Mouse (Mus musculus): ENCODE data around the gene Mast1.

Mast1 gene
- long read RNA-seq, experiment 1, result 0 reads
- long read RNA-seq, experiment 2, partial matches to known transcripts, result 0 of 1 reads
- long read RNA-seq, experiment 2, other reads (novel, unspliced or antisense), result 1 of 1 reads

DNA sequence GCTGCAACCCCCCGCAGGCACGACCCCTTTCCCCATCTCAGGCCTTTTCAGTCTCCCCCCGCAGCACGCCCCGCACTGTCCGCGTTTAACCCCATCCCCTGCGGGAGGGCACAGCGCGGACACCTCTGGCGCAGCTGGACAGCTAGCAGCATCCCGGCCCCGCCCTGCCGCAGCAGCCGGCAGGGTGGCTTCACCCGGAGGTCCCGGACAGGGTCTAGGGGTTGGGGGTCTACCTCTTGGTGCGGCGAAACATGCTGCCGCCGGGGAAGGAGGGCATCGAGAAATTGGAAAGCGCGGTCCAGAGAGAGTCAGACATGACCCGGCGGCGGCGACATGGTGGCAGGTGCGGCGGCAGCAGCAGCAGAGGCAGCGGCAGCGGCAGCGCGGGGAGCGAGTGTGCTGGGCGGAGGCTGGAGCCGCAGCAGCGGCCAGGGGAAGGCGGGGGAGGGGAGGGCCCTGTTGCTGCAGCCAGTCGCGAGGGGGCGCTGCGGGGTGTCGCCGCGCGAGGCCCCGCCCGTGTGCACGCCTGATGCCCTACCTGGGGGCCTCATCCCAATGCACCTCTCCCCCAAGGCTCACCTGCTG, at the start of gene Mast1:
TSS of gene Mast1 (minus strand) at position 398 of the 585 bp plus-strand sequence.
- intact Hi-C loops (cut with DNase I), result no loop called here

DNA sequence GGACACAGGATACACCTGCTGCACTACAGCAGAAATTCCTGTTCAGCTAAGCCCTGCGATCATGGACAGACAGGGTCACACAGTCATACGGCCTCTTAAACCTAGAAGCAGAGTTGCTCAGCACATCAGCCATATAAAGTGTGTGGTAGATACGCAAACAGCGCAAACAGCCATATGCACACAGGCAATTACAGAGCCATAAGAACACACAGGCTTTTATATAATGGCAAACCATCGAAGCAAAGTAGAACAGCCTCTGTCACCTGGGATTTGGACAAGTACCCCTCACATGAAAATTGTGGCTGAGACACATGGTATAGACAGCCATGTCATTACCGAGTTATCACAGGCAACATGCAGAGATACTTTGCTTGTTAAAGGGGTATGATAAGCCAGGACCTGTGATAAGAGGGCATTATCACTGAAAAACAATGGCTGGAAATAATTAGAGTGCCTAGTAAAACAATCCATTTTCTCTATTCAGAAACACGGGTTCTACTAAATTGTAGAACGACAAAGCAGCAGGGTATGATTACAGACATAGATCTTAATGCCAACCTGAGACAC, 49.3 kb upstream of the Mast1 start:
- intact Hi-C loops (cut with DNase I), result no loop called here

DNA sequence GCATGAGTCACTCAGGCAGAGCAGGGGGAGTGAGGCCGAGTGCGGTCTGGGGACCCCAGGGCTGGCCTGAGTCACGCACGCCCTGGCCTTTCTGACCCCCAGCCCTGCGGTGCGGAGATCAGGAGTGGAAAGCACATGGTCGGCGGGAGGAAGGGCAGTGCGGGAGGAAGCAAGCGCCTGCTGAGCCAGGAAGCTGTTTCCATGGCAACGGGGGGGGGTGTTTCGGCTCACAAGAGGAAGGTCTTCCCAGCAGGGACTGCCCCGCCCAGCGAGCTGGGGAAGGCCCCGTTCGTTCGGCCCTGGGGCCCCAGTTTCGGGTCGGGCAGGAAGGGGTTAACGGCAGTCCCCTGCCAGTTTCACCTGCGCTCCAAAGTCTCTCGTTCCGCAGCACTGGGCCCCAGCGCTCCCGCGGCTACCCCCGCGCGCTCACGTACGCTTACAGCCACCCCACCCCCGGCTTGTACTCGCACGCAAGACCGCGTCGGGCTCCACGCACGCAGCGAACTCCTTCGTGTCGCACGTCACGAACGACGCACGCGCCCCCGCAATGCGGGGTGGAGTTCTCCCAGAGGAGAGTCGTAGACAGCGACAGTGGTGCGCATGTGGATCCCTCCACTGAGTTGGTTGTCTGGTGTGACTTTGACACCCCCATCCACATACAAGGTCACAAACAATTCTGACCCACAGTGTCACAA, 48.7 kb upstream of the Mast1 start:
- intact Hi-C loops (cut with DNase I), result no loop called here

DNA sequence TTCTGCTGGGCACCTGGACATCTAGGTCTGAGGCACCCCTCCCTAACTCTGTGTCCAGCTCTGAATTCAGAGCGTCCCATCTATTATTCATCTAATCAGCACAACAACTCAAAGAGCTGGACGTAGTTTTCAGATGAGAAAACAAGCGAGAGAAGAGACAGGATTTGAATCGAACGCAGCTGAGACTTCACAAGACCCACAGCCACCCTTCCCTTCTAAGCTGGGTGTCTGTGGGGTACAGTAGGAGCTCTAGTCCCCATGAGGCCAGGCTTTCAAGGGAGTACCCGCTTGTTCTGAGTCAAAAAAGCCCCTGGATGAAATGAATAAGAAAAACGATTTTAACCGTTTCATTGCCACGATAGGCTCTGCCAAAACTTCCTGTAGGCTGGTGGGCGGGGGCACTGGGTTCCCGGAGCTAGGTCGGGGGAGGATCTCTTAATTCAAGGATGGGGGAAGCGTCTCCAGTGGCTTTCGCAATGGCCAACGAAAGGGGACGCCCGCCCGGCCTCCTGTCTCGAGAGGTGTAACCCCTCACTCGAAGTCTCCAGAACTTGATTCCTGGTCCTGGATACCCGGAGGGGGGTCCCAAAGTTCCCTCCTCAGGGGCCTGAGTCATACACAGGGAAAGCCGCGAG, 48.0 kb upstream of the Mast1 start:
- intact Hi-C loops (cut with DNase I), result no loop called here

DNA sequence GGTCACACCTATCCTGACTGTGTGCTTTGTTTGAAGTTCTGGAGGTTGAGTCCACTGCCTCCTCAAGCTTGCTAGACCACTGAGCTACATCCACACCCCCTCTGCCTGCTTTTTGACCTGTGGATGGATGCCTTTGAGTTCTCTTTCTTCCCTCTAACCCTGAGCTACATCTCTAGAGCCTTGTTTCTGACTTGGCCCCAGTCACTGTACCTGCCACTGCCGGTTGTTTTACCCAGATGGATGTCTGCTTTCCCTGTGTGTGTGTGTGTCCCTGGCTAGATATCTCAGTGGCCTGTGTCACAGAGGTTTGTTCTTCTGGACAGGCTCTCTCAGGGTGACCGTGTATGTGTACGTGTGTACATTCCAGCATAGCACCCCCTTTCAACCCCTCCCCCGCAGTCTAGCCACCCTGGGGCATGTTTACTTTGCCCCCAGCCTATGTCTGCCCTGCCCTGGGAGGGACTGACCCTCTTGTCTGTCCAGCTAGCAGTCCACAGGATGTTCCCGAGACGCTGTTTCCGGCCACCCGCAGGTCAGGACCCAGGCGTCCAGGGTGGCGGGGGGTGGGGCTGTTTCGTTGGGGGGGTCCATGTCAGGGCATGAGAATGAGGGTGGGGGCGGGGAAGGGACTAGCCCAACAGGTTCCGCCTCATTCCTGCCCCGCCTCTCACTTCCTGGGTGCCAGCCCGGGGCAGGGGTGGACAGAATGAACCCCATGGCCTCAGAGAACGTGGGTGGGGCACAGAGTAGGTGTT, 47.3 kb upstream of the Mast1 start:
- intact Hi-C loops (cut with DNase I), result no loop called here

DNA sequence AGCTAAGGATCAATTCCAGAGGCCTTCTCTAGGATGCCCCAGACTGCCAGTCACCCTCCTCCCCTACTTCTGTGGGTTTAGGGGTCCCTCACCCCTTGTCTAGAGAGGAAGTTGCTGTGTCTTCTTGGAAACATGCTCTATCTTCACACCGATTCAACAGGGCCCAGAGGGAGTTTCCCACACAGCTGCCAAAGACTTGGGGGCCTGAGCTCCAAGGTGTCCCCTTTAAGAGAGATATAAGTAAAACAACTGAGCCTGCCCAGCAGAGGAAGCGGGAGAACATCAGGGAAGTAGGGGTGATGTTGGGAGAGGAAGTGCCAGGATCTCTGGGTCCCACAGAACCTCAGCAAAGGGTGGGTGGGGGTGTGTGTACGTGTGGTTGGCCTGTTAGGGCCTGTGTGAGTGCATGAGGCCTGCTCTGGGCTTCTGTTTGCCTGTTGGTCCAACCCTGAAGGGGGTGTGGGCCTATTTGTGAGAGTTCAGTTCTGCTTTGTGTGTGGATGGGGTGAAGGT, 45.4 kb upstream of the Mast1 start:
- intact Hi-C loops (cut with DNase I), result no loop called here

DNA sequence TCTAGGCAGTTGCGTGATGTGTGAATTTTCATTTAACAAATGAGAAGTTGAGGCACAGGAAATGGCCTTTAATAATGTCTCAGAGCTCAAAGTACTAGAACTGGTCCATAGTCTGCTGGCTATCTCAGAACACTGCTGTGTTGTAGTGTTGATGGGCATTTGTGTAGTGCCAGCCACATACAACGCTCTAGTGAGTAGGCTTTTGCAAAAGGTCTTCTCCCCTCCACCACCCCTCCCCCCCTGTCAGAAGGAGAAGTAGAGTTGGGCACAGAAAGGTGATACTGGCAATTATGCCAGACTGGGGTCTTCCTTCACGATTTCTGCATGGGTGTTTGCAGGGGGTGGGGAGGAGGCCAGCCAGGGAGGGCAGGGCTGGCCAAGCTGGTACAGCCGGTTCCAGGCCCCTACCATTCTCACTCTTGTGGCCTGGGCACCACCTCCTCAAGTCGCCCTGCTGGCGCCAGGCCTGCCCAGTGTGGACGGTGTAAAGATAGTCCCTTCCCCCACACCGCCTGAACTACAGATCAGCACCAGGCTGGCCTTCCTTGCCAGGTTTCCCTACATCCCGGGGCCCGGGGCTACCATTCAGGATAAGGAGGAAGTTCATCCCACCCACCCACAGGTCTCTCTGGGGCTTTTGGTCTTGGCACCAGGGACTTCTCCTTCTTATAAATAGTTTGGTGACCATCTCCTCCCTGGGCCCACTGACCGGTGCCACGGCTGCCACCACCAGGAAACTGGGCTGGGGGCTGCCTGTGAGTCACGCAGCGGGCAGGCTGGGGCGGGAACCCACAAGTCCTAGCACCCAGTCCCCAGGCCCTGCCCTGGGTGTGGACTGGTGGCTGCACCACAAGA, 44.7 kb upstream of the Mast1 start:
- intact Hi-C loops (cut with DNase I), result no loop called here

DNA sequence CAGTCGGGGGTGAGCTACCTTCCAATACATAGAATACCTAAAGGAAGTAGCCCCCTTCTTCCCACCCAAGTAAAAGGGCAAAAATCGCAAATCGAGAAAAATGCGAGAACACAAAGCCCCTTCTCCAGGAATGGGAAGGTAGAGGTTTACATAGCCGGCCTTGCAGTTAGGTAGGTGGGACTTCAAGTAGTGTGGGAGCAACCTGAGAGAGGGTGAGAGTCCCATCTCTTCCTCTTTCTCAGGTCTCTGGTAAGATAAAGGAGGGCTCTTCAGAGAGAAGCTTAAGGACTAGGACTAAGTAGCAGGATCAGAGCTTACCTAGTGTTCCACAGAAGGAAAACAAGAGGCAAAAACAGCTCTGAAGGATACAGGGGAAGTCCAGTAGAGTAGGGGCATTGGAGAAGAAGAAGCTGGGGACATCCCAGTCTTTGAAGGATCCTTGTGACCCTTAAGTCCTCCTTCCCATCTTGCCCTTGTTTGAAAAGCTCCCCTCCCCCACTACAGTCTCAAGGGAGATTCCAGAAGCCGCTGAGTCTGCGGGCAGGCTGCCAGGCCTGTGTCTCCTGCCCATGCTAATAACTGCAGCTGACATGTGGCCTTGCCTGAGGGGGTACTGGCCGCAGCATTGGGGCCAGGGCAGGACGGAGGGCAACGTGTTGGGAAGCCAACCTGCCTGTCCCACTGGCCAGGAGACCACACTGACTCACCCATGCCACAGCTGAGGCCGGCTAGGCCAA, 43.6 kb upstream of the Mast1 start:
- intact Hi-C loops (cut with DNase I), result no loop called here

DNA sequence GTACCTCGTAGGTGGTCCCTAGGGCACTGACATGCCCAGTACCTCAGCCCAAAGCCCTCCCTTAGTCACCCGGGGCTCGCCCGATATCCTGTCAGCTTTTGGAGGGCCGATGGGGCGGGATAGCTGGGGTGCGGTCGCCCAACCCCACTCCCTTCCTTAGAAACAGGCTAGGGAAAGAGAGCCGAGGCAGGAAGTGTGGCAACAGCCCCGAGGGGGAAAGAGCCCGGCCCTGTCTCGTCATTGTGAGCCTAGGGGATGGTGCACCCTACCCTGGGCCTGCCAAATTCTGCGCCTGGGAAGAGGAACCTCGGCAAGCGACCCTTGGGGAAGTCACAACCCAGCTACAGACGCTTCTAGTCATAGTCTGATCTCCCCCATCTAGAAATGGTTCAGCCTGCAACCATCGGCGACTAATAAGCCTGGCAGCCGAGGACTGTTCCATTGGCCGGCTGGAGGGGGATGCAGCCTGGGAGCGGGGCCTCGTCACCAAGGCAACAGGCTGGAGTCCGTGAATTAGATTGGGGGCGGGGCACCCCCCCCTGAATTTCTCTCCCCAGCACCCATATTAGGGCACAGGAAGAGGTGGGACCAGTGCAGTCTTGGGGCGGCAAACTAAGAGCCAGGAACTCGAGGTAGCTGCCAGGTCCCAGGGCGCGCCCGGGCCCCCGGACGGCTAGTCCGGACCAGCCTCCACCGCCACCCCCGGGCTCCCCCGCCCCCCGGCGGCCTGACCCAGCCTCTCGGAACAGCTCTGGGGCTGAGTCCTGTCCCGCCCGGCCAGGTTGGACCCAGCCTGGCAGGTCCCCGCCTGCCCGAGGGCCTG, 42.7 kb upstream of the Mast1 start:
- intact Hi-C loops (cut with DNase I), result loop anchor here (5.0 kb wide), 1 partner anchor 47 kb away; the partner anchor contains the start of genes Asna1 and Trir

DNA sequence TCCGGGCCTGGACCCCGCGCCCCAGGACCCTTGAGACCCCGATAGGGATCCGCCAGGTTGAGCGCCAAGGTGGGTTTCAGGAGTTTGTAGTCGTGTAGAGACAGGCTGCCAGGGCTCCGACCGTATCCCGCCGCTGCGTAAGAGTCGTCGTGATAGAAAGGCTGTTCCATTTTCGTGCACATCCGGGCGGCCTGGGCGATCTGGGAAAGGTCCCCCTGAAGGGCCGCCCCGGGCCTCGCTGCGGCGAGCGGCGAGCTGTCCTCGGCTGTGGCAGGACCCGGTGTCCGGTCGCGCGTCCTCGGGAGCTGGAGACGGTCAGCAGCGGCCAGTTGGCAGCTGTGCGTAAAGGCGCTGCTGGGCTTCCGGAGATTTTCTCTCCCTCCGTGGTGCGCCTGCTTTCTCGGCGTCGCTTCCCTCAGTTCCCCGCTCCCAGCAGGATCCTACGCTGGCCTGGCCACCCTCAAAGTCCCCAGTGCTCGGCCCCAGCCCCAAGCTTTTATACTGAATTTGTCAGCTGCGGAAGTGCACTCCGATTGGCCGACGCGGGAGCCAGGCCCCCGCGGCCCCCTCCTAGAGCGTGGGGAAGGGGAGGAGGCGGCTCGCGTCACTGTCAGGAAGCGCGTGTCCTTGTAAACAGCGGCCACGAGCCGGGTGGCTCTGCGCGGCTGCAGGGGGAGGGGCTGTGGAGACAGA, 41.2 kb upstream of the Mast1 start, which contains the start of gene Junb:
TSS of gene Junb (minus strand) at position 471 of the 693 bp plus-strand sequence.
- intact Hi-C loops (cut with DNase I), result loop anchor here (5.0 kb wide), 1 partner anchor 49 kb away; the partner anchor contains the start of genes Asna1 and Trir

DNA sequence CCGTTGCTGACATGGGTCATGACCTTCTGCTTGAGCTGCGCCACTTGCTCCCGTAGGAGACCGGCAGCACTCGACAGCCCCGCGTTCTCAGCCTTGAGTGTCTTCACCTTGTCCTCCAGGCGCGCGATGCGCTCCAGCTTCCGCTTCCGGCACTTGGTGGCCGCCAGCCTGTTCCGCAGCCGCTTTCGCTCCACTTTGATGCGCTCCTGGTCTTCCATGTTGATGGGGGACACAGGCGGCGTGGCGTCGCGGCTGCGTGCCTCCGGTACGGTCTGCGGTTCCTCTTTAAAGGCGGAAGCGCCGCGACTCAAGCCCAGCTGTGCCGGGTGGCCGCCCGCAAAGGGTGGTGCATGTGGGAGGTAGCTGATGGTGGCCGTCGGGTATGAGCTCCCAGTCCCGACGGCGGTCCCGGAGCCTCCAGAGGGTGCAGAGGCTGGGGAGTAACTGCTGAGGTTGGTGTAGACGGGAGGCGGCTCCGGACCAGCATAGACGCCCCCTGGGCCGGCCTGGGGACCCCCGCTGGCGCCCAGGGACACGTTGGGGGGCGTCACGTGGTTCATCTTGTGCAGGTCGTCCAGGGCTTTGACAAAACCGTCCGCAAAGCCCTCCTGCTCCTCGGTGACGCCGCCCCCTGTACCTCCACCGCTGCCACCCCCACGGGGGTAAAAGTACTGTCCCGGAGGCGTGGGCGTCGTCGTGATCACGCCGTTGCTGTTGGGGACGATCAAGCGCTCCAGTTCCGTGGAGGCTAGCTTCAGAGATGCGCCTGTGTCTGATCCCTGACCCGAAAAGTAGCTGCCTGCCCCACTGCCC, 40.5 kb upstream of the Mast1 start:
- intact Hi-C loops (cut with DNase I), result loop anchor here (5.0 kb wide), 1 partner anchor 50 kb away; the partner anchor contains the start of genes Asna1 and Trir

DNA sequence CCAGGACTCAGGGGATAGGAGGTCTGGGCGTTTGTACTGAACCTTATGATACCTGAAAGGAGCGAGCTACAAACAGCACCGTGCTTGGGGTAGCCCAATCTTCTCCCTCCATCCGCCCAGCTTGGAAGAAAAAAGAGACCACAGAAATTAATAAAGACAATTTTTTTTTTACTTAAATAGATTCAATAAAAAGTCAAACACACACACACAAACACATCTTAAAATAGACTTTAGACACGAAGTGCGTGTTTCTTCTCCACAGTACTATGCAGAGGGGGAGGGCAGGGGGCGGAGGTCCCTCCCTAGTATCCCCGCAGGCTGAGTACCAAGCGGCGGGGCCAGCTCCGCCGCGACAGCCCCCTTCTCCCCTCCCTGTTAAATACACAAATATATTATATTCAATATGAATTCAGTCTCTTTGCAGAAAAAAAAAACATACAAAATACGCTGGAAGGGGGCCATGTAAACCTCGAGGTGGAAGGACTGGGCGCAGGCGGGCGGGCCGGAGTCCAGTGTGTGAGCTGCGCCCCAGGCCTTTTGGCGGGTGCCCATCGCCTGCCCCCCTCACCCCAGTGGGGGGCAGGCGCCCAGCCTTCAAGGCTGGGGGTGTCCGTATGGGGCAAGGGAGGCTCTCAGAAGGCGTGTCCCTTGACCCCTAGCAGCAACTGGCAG, 39.7 kb upstream of the Mast1 start:
- intact Hi-C loops (cut with DNase I), result loop anchor here (5.0 kb wide), 1 partner anchor 50 kb away; the partner anchor contains the start of genes Asna1 and Trir

DNA sequence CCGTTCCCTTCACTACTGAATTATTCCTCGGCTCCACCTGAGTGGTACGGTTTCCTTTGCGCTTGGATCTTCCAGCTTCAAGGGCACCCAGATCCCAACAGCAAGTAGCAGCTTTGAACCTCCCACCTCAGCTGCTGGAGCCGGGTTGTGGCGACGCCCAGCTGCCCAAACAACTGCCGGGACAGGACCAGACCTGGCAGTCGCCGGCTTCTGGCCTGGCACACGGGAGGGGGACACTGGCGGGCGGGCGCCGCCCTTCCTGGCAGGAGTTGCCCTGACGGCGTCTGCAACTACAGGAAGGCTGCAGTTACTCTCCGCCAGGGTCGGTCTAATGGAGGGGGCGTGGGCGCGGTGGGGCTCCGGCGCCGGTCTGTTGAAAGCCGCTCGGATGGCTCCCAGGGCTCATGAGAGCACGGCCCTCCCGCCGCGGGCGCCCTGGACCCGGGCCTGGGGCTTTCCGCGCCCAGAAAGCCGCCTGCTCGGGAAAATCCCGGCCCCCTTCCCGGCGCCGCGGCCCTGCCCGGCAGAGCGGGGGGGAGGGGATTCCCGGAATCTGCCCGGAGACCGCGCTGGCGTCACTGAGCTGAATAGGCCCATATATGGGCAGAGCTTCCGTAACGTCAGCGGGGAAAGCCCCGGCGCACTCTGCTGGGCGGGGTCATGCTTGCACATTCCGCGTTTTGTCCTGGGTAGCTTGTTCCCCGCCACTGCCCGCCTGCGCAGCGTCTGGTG, 39.0 kb upstream of the Mast1 start:
- intact Hi-C loops (cut with DNase I), result loop anchor here (5.0 kb wide), 1 partner anchor 51 kb away; the partner anchor contains the start of genes Asna1 and Trir

DNA sequence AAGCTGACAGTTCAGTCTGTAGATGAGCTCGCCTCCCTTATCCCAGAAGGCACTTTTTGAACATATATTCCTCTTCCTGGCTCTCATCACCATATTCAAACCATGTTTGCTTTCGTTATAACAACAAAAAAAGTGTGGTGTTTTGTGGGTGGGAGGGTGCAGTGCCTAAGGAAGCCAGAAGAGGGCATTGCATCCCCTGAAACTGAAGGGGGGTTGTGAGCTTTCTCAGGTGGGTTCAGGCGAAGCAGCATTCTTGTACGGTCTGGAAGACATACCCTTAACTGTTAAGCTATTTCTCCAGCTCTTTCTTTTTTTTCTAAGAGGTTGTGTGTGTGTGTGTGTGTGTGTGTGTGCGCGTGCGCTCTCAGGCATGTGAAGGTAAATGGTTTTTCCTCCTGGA, 38.3 kb upstream of the Mast1 start:
- intact Hi-C loops (cut with DNase I), result loop anchor here (5.0 kb wide), 1 partner anchor 52 kb away; the partner anchor contains the start of genes Asna1 and Trir

DNA sequence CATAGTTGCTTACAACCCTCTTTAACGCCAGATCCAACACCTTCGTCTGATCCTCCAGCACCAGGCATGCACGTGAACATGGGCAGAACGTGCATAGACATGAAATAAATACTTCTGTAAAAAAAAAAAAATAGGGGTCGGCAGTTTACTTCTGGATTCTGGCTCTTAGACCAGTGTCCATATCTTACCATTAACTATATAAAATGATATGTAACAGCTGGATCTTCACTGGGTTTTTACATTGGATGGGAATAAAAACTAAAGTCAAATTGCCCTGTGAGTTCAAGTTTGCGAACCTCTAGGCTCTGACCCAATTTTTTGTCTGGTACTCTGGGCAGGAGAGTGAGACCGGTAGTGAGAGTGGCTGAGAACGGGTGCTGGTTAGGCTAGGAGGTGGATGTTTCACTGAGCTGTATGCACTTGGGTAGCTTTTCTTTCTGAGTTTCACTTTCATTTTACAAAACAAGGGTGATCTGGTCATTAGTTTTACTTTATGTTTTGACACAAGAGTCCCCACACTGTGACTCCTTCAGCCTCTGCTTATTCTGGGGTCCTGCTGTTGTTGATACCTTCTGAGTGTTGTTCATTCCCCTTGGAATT, 37.5 kb upstream of the Mast1 start:
- intact Hi-C loops (cut with DNase I), result loop anchor here (1.0 to 5.0 kb wide), 2 partner anchors 16 to 53 kb away; partner anchors contain the start of genes Asna1, Hook2 and Trir

All from adrenal gland (tissue).